Mouse (Mus musculus): ENCODE results near the gene Vps13d.

Vps13d gene

GRCm38 (mm10) chr4:145194559-145195162 lies at the start of gene Vps13d:
Gene Vps13d (minus strand): TSS chr4:145195005.
- peak; percentile 88 for DNase-seq

- DNase-seq, result no peak
These were observed 48.0 kb upstream of the Vps13d start for GRCm38 (mm10) chr4:145242719-145243350.

- no peak for DNase-seq
These were observed 46.0 kb upstream of the Vps13d start for GRCm38 (mm10) chr4:145240723-145241231.

GRCm38 (mm10) chr4:145239049-145239830 lies 44.4 kb upstream of the Vps13d start:
- DNase-seq, result no peak

GRCm38 (mm10) chr4:145236027-145236426 lies 41.2 kb upstream of the Vps13d start:
- DNase-seq, result no peak

GRCm38 (mm10) chr4:145233487-145234228 lies 38.9 kb upstream of the Vps13d start:
- DNase-seq, result no peak

- no peak for DNase-seq
These were observed 36.9 kb upstream of the Vps13d start for GRCm38 (mm10) chr4:145231732-145232131.

- DNase-seq, result no peak
These were observed 35.8 kb upstream of the Vps13d start for GRCm38 (mm10) chr4:145230647-145231046.

- no peak for DNase-seq
These were observed 34.8 kb upstream of the Vps13d start for GRCm38 (mm10) chr4:145229524-145230163.

GRCm38 (mm10) chr4:145229051-145229450 lies 34.2 kb upstream of the Vps13d start:
- no peak for DNase-seq

GRCm38 (mm10) chr4:145224613-145225012 lies 29.8 kb upstream of the Vps13d start:
- DNase-seq, result no peak

- DNase-seq, result no peak
These were observed 27.3 kb upstream of the Vps13d start for GRCm38 (mm10) chr4:145222064-145222463.

GRCm38 (mm10) chr4:145221379-145221778 lies 26.6 kb upstream of the Vps13d start:
- no peak for DNase-seq

- no peak for DNase-seq
These were observed 25.2 kb upstream of the Vps13d start for GRCm38 (mm10) chr4:145220001-145220400.

GRCm38 (mm10) chr4:145219240-145219985 lies 24.6 kb upstream of the Vps13d start:
- DNase-seq, result no peak

GRCm38 (mm10) chr4:145217837-145218236 lies 23.0 kb upstream of the Vps13d start:
- no peak for DNase-seq

GRCm38 (mm10) chr4:145217046-145217445 lies 22.2 kb upstream of the Vps13d start:
- DNase-seq, result no peak

GRCm38 (mm10) chr4:145215396-145215795 lies 20.6 kb upstream of the Vps13d start:
- no peak for DNase-seq

GRCm38 (mm10) chr4:145214786-145215174 lies 20.0 kb upstream of the Vps13d start:
- DNase-seq, result no peak

- DNase-seq, result peak; percentile 72
These were observed 19.4 kb upstream of the Vps13d start for GRCm38 (mm10) chr4:145213999-145214785.

GRCm38 (mm10) chr4:145211076-145211475 lies 16.3 kb upstream of the Vps13d start:
- DNase-seq, result no peak
